Mouse (Mus musculus): ENCODE data around the gene Rer1. TPM values are rescaled to one million over a fixed set of nuclear protein-coding genes. Genes with fewer than 3 reads are reported as not detected.

The Rer1 gene
- total and polyA plus RNA-seq, 3 experiments, result 125 to 212 (median 209) TPM

DNA sequence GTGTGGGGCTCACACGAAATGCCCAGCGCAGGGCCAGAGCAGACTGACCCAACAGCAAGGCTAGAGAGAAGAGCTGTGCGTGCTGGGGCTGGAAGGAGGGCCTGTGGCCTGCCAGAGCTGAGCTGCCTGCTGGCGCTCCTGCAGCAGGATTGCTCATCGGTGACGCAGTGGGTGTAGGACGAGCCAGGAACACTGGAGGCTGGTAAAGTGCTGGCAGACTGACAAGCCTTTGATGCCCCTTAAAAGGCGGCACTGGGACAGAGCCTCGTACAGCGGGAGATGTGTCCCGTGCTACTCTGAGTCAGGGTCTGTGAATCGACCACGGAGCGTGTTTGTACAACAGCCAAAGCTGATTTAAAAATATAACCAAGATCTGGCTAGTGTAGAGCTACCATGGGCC, 43.8 kb upstream of the Rer1 start:
- Histone ChIP-seq H3K4me3 (ENCODE audit: low read depth, low read length) (no peak overlapping the region), H3K36me3 (replicated peaks) (no peaks in the 10 kb centered on the region), H3K9me3 (replicated peaks) (no peaks in the 10 kb centered on the region), H3K27me3 (ENCODE audit: insufficient read depth, low read length) (peaks cover 61% of the 10 kb centered on the region), H3K4me1 (ENCODE audit: insufficient read depth, low read depth, low read length) (peaks cover 47% of the 10 kb centered on the region)
- DNase-seq (ENCODE audit: low spot score) (no peak), ATAC-seq (ENCODE audit: extremely low read depth, insufficient number of reproducible peaks, low FRiP score, poor library complexity, severe bottlenecking) (no peak)
- TF ChIP-seq GATA1 (IDR thresholded peaks at IDR 0.05; ENCODE audit: borderline replicate concordance, low read length) (no peak), CTCF (IDR thresholded peaks at IDR 0.05; ENCODE audit: low read depth, low read length) (no peak), POLR2AphosphoS5 (IDR thresholded peaks at IDR 0.05; ENCODE audit: insufficient replicate concordance, low read depth, low read length) (no peak), TAL1 (conservative IDR thresholded peaks at IDR 0.05; ENCODE audit: low read depth, low read length) (no peak), GATA2 (IDR thresholded peaks at IDR 0.05; ENCODE audit: borderline replicate concordance, low read depth, low read length) (no peak)

DNA sequence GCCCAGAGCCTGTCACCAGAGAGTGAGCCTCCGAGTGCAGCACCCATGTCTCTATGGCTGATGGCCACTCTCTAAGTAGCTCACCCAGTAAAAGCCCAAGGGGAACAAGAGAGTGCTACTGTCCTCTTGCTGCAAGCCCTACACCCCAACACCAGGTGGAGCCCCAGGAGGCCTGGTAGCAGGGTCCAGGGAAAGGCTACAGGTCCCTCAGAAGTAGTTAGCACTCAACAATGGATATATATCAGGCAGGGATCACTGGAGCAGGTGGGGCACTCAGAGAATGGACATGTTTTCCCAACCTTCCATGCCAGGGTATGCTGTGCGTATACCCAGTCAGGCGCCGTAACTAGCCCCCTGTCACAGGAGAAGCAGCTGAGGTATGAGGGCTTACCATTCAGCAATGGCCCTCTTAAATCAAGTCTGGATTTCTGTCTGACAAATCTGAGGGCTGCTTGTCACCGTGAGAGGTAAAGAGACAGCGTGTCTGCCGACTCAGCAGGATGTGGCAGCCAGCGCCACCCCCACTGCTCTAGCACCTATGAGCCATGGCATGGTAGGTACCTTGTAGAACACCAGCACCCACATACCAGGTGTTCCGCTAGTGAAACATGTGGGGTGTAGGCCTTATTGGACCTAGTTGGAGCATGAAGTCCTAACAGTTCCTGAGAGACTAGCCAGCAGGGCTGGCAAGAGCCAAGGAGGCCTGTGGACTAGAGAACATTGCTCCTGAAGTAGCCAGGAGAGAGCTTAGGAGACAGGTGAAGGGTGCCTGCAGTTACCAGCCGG, 43.1 kb upstream of the Rer1 start:
- H3K27me3 ChIP-seq (ENCODE audit: insufficient read depth, low read length), result peaks cover 55% of the 10 kb centered on the region
- DNase-seq (ENCODE audit: low spot score) (no peak), ATAC-seq (ENCODE audit: extremely low read depth, insufficient number of reproducible peaks, low FRiP score, poor library complexity, severe bottlenecking) (no peak)
- TF ChIP-seq CTCF (IDR thresholded peaks at IDR 0.05; ENCODE audit: low read depth, low read length) (0 out of 2 replicates have a peak, but pooled peaks have one; percentile 15), TAL1 (conservative IDR thresholded peaks at IDR 0.05; ENCODE audit: low read depth, low read length) (no peak)
- no peak overlapping the region for H3K4me3 ChIP-seq (ENCODE audit: low read depth, low read length)
- peaks cover 49% of the 10 kb centered on the region for H3K4me1 ChIP-seq (ENCODE audit: insufficient read depth, low read depth, low read length)
- H3K9me3 ChIP-seq (replicated peaks), result no peaks in the 10 kb centered on the region
- H3K36me3 ChIP-seq (replicated peaks), result peaks cover under 1% of the 10 kb centered on the region

DNA sequence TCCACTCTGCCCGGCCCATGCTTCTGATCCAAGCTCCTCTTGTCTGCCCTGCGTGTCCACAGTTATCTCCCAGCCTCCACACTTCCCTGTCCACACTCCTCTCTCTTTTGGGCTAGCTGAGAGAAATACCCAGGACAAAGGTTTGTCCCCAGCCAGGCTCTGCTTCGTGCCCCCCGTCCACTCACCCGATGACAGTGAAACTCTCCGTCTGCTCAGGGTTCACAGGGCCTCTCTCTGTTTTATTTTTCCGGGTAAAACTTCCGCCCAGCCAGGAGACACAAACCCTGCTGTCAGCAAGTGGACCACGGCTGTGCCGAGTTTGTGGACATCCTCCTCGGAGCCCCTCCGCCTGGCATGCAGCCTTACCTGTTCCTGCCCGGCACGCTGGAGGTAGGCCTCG, 42.2 kb upstream of the Rer1 start:
- Histone ChIP-seq H3K27me3 (ENCODE audit: insufficient read depth, low read length) (peaks cover 45% of the 10 kb centered on the region), H3K9me3 (replicated peaks) (peaks cover 3% of the 10 kb centered on the region), H3K4me3 (ENCODE audit: low read depth, low read length) (no peak overlapping the region), H3K36me3 (replicated peaks) (peaks cover 2% of the 10 kb centered on the region), H3K4me1 (ENCODE audit: insufficient read depth, low read depth, low read length) (peaks cover 59% of the 10 kb centered on the region)
- TF ChIP-seq GATA2 (IDR thresholded peaks at IDR 0.05; ENCODE audit: borderline replicate concordance, low read depth, low read length) (no peak), POLR2AphosphoS5 (IDR thresholded peaks at IDR 0.05; ENCODE audit: insufficient replicate concordance, low read depth, low read length) (no peak), TAL1 (conservative IDR thresholded peaks at IDR 0.05; ENCODE audit: low read depth, low read length) (no peak), GATA1 (IDR thresholded peaks at IDR 0.05; ENCODE audit: borderline replicate concordance, low read length) (no peak), CTCF (IDR thresholded peaks at IDR 0.05; ENCODE audit: low read depth, low read length) (no peak)
- DNase-seq (ENCODE audit: low spot score), result no peak
- no peak for ATAC-seq (ENCODE audit: extremely low read depth, insufficient number of reproducible peaks, low FRiP score, poor library complexity, severe bottlenecking)

DNA sequence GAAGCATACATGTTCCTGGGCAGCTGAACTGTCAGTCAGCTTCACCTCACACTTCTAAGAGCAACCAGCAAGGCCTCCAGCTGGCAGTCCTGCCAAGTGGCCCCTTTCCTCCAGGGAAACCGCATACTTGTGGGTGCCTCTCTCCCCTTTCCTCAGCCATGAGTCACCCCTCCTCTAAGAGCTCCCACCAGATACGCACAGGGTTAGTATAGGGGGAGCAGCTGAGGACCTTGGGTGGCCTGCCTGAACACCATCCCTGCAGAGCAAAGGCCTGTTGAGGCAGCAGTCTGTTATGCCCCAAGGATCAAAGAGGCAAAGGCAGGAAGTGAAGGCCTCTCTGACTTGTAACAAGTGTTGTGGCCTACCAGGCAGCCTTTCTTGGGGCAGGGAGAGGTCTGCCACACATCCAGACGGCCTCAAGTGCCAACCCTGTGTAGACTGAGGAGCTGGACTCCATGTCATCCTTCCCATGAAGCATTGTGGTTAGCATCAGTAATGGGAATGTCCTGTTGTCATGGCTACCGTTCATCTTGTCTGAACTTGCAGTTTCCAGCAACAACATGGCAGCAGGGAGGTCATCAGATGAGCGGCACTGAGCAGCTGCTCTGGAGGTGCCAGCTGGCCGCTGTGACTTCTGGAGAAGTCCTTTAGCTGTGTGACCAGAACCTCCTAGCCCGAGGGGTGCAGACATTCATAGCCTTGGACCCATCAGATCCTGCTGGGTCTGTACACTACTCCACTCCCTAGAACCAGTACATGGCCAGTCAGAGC, 40.6 kb upstream of the Rer1 start:
- peak overlapping the region; percentile 0; the same call in 1 of the 2 replicates for H3K4me3 ChIP-seq (ENCODE audit: low read depth, low read length)
- peaks cover 29% of the 10 kb centered on the region for H3K27me3 ChIP-seq (ENCODE audit: insufficient read depth, low read length)
- H3K4me1 ChIP-seq (ENCODE audit: insufficient read depth, low read depth, low read length), result peaks cover 75% of the 10 kb centered on the region
- TF ChIP-seq CTCF (IDR thresholded peaks at IDR 0.05; ENCODE audit: low read depth, low read length), result no peak
- TF ChIP-seq POLR2AphosphoS5 (IDR thresholded peaks at IDR 0.05; ENCODE audit: insufficient replicate concordance, low read depth, low read length), result no peak
- ATAC-seq (ENCODE audit: extremely low read depth, insufficient number of reproducible peaks, low FRiP score, poor library complexity, severe bottlenecking) (no peak), DNase-seq (ENCODE audit: low spot score) (no peak)
- H3K36me3 ChIP-seq (replicated peaks), result peaks cover 2% of the 10 kb centered on the region
- peaks cover 4% of the 10 kb centered on the region for H3K9me3 ChIP-seq (replicated peaks)

DNA sequence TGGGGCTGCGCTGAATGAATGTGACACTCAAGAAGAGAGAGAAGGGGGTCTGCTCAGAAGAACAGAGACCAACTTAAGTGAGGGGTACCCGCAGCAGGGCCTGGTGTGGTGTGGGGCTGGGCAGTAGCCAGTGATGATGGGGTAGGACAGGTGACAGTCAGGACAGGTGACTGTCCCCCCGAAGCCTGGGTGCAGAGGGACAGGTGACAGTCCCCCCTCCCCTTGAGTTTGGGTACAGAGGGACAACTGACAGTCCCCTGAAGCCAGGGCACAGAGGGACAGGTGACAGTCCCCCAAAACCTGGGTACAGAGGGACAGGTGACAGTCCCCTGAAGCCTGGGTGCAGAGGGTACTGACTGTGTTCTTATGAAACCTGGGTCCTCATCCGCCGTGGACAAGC, 40.0 kb upstream of the Rer1 start:
- no peak for TF ChIP-seq GATA1 (IDR thresholded peaks at IDR 0.05; ENCODE audit: borderline replicate concordance, low read length)
- TF ChIP-seq POLR2AphosphoS5 (IDR thresholded peaks at IDR 0.05; ENCODE audit: insufficient replicate concordance, low read depth, low read length), result no peak
- no peak for TF ChIP-seq TAL1 (conservative IDR thresholded peaks at IDR 0.05; ENCODE audit: low read depth, low read length)
- TF ChIP-seq CTCF (IDR thresholded peaks at IDR 0.05; ENCODE audit: low read depth, low read length), result no peak
- TF ChIP-seq GATA2 (IDR thresholded peaks at IDR 0.05; ENCODE audit: borderline replicate concordance, low read depth, low read length), result no peak
- Histone ChIP-seq H3K36me3 (replicated peaks) (peaks cover 2% of the 10 kb centered on the region), H3K9me3 (replicated peaks) (peaks cover 4% of the 10 kb centered on the region), H3K4me1 (ENCODE audit: insufficient read depth, low read depth, low read length) (peaks cover 81% of the 10 kb centered on the region), H3K4me3 (ENCODE audit: low read depth, low read length) (peak overlapping the region; percentile 0; the same call in 1 of the 2 replicates), H3K27me3 (ENCODE audit: insufficient read depth, low read length) (peaks cover 24% of the 10 kb centered on the region)
- ATAC-seq (ENCODE audit: extremely low read depth, insufficient number of reproducible peaks, low FRiP score, poor library complexity, severe bottlenecking) (no peak), DNase-seq (ENCODE audit: low spot score) (no peak)

DNA sequence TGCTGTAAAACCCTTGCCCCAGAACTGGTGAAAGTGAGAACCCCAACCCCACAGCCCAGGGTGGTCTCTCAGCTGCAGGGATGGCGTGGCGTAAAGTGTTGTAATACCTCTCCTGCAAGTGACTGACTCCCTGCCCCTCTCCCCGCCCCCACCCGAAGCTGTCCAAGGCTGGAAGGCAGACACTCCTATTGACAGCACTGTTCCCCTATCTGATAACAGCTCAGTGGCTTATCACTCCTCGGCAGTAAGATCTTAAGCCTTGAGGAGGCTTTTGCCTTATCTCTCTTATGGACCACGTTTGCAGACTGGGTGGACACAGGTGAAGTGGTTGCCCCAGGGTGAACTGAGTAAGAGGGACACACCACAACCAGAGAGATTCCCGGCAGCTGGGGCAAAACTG, 39.1 kb upstream of the Rer1 start:
- peak; percentile 55 for DNase-seq (ENCODE audit: low spot score)
- TF ChIP-seq TAL1 (conservative IDR thresholded peaks at IDR 0.05; ENCODE audit: low read depth, low read length) (peak; percentile 67; the same call in 1 of the 2 replicates), GATA2 (IDR thresholded peaks at IDR 0.05; ENCODE audit: borderline replicate concordance, low read depth, low read length) (0 out of 2 replicates have a peak, but pooled peaks have one; percentile 53), POLR2AphosphoS5 (IDR thresholded peaks at IDR 0.05; ENCODE audit: insufficient replicate concordance, low read depth, low read length) (no peak)
- Histone ChIP-seq H3K36me3 (replicated peaks) (peaks cover 2% of the 10 kb centered on the region), H3K9me3 (replicated peaks) (peaks cover 4% of the 10 kb centered on the region), H3K4me1 (ENCODE audit: insufficient read depth, low read depth, low read length) (peaks cover 84% of the 10 kb centered on the region), H3K27me3 (ENCODE audit: insufficient read depth, low read length) (peaks cover 21% of the 10 kb centered on the region), H3K4me3 (ENCODE audit: low read depth, low read length) (peak overlapping the region; percentile 53; the same call in 1 of the 2 replicates)
- peak; percentile 76 for ATAC-seq (ENCODE audit: extremely low read depth, insufficient number of reproducible peaks, low FRiP score, poor library complexity, severe bottlenecking)
